Mouse (Mus musculus) hindbrain, postnatal 0 days (tissue): Measurements from ENCODE around the gene Col23a1. TPM values are rescaled to one million over a fixed set of nuclear protein-coding genes. Genes with fewer than 3 reads are reported as not detected.
A peak's percentile ranks its signal among the peaks of the same experiment; 100 is the strongest.

Experiments used
- ATAC-seq: fragments of 200-750 bp; cut with Nextera tagmentation; 2 replicates; pipeline ENCODE4 v1.8.0; 2017; ENCODE audit warnings: mild to moderate bottlenecking, moderate TSS enrichment, moderate library complexity
- DNase-seq: peaks from one replicate; pipeline ENCODE4 v3.0.0-alpha.2; 2015; ENCODE audit warnings: low spot score
- H3K27ac ChIP-seq: fragments of 300-500 bp; sonication (generic); 2 replicates; pipeline ENCODE4 v1.5.1; 2014; ENCODE audit warnings: mild to moderate bottlenecking
- H3K27me3 ChIP-seq: fragments of 300-500 bp; sonication (generic); 2 replicates; pipeline ENCODE4 v1.6.1; 2014; ENCODE audit warnings: low read length, mixed read lengths; ENCODE audit not compliant: insufficient read depth
- H3K36me3 ChIP-seq: fragments of 300-500 bp; sonication (generic); 2 replicates; pipeline ENCODE4 v1.6.1; 2014; ENCODE audit warnings: low read length, mixed read lengths; ENCODE audit not compliant: insufficient read depth
- H3K4me1 ChIP-seq: fragments of 300-500 bp; sonication (generic); 2 replicates; pipeline ENCODE4 v1.6.1; 2014; ENCODE audit warnings: antibody characterized with exemption, low read length, mixed read lengths; ENCODE audit not compliant: insufficient read depth
- H3K4me2 ChIP-seq: fragments of 300-500 bp; sonication (generic); 2 replicates; pipeline ENCODE4 v1.6.1; 2014; ENCODE audit warnings: low read depth, mild to moderate bottlenecking, low read length, moderate library complexity, mixed read lengths
- H3K4me3 ChIP-seq: fragments of 300-500 bp; sonication (generic); 2 replicates; pipeline ENCODE4 v1.5.1; 2014; ENCODE audit warnings: low read length
- H3K9ac ChIP-seq: fragments of 300-500 bp; sonication (generic); replicated peaks from 2 replicates; pipeline ENCODE4 v1.6.1; 2014; ENCODE audit warnings: mild to moderate bottlenecking, low read length, moderate library complexity, mixed read lengths
- H3K9me3 ChIP-seq: fragments of 300-500 bp; sonication (generic); 2 replicates; pipeline ENCODE4 v1.6.1; 2016; ENCODE audit warnings: low read length, mixed read lengths
- CTCF ChIP-seq: IDR thresholded peaks from 2 replicates; pipeline ENCODE4 v1.5.1; 2016; ENCODE audit warnings: antibody characterized with exemption, control low read depth, low read depth
- WGBS: fragments of 180-500 bp; shearing (Covaris S2); extraction: QIAGEN DNeasy Blood & Tissue Kit; methylation state at CpG from one replicate; pipeline ENCODE4 v1.1.7; 2014; 5-methylcytosine and 5-hydroxymethylcytosine counted together
- polyA plus RNA-seq: library from polyadenylated mRNA; unstranded; fragments of >200 nt; fragmentation: Nextera tagmentation; extraction: Ambion mirVana; gene quantifications from 2 replicates; pipeline ENCODE4 v1.2.1, GENCODE M21; 2015
- total RNA-seq: library from RNA; depleted of rRNA; stranded (reverse); fragments of >200 nt; gene quantifications from 2 replicates; pipeline ENCODE4 v1.2.3, GENCODE M21; 2014; rRNA removed

Gene Col23a1
- total RNA-seq (17.7 and 20.7 TPM in 2 replicates), polyA plus RNA-seq (8.2 and 9.5 TPM in 2 replicates)

- 4% methylated on average over 34 of the region's 38 CpGs for WGBS
- TF ChIP-seq CTCF, result peak; percentile 93
- H3K4me3 ChIP-seq, result peak within 1 kb of the TSS; percentile 61
- no peaks in the 10 kb centered on the region for H3K27me3 ChIP-seq
- H3K4me2 ChIP-seq, result peak within 1 kb of the TSS; percentile 93
- H3K9ac ChIP-seq, result peak within 1 kb of the TSS; percentile 50
- H3K27ac ChIP-seq, result 0 out of 2 replicates have a peak within 1 kb of the TSS, but pooled peaks have one; percentile 45
- ATAC-seq, result peak; percentile 89
- no peaks in the 10 kb centered on the region for H3K36me3 ChIP-seq
- H3K4me1 ChIP-seq, result peaks cover 4% of the 10 kb centered on the region; the same call in 1 of the 2 replicates
- DNase-seq, result peak; percentile 93
- H3K9me3 ChIP-seq, result no peaks in the 10 kb centered on the region
Measured at GRCm38 (mm10) chr11:51289564-51290041, at the start of gene Col23a1. Col23a1 (plus strand) TSS chr11:51289920.

DNA sequence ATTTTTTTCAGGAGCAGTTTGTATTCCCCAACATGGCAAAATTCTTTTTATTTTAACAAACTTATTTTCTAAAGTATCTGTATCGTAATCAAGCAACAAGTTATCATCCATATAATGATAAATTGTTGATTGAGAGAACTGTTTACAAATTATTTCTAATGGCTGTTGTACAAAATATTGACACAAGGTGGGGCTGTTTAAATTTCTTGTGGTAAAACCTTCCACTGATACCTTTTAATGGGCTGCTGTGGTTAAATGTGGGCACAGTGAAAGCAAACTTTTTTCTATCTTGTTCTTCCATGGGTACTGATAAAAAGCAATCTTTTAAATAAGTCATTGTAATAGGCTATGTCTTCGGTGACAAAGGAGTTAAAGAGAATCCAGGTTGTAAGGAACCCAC lies 46.8 kb upstream of the Col23a1 start:
- ATAC-seq, result no peak

DNA sequence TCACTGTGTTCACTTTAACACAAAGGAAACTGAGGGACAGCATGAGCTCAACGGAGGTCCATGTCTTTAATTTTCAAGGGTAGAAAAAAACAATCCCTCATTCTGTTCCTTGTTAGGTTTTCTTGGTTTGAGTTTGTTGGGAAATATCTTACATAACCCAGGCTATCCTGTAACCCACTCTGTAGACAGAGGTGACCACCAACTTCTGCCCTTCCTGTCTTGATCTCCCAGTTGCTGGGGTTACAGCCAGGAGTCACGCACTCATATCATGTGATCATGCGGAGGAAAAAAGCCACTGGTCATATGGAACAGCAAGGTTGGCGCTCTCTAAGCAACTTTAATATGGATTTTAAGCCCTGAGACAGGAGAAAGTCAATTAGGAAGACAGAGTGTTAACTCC lies 32.7 kb upstream of the Col23a1 start:
- Histone ChIP-seq H3K4me1 (no peaks in the 10 kb centered on the region), H3K27ac (no peak overlapping the region), H3K9ac (no peak overlapping the region), H3K27me3 (no peaks in the 10 kb centered on the region), H3K4me2 (no peak overlapping the region), H3K36me3 (no peaks in the 10 kb centered on the region), H3K4me3 (no peak overlapping the region), H3K9me3 (no peaks in the 10 kb centered on the region)
- WGBS, result 88% methylated on average over 4 of the region's 4 CpGs
- no peak for TF ChIP-seq CTCF
- ATAC-seq, result no peak
- DNase-seq, result no peak

More for the DNA sequence above, 46.8 kb upstream of the Col23a1 start:
- Histone ChIP-seq H3K9ac (no peak overlapping the region), H3K27me3 (no peaks in the 10 kb centered on the region), H3K9me3 (no peaks in the 10 kb centered on the region), H3K27ac (no peak overlapping the region), H3K36me3 (no peaks in the 10 kb centered on the region), H3K4me1 (no peaks in the 10 kb centered on the region), H3K4me3 (no peak overlapping the region), H3K4me2 (no peak overlapping the region)
- no peak for TF ChIP-seq CTCF
- no peak for DNase-seq
- 92% methylated on average over 2 of the region's 2 CpGs for WGBS

DNA sequence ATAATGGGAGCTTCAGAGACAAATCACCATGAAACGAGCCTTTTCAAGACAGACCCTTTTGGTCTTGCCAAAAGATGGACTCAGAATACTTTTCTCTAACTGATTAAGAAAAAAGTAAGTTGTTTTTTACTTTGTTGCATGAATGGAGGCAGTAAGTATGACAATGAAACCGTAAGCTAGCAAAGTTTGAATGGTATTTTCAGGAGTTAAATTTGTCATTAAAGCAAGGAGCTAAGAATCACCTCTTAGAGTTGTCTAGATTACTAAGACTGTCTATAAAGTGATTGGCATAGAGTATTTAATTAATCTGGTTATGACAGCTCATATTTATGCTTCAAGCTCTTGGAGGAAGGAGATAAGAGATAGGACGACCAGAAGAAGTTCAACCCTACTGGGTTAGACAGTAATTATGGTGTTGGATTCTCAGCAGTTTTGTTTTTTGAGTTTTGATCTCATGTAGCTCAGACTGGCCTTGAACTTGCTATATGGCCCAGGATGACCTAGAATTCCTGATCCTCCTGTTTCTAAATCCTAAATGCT lies 28.0 kb upstream of the Col23a1 start, which contains the start of gene Clk4:
Clk4 (plus strand) TSS at position 51 of the 540 bp plus-strand sequence.
- TF ChIP-seq CTCF, result no peak
- 73% methylated on average over 3 of the region's 3 CpGs for WGBS
- ATAC-seq (no peak), DNase-seq (no peak)
- Histone ChIP-seq H3K27me3 (no peaks in the 10 kb centered on the region), H3K4me3 (peak within 1 kb of the TSS; percentile 97), H3K4me1 (peaks cover 16% of the 10 kb centered on the region; the same call in 1 of the 2 replicates), H3K9ac (peak within 1 kb of the TSS; percentile 99), H3K9me3 (no peaks in the 10 kb centered on the region), H3K36me3 (no peaks in the 10 kb centered on the region), H3K27ac (peak within 1 kb of the TSS; percentile 99), H3K4me2 (peak within 1 kb of the TSS; percentile 62)

DNA sequence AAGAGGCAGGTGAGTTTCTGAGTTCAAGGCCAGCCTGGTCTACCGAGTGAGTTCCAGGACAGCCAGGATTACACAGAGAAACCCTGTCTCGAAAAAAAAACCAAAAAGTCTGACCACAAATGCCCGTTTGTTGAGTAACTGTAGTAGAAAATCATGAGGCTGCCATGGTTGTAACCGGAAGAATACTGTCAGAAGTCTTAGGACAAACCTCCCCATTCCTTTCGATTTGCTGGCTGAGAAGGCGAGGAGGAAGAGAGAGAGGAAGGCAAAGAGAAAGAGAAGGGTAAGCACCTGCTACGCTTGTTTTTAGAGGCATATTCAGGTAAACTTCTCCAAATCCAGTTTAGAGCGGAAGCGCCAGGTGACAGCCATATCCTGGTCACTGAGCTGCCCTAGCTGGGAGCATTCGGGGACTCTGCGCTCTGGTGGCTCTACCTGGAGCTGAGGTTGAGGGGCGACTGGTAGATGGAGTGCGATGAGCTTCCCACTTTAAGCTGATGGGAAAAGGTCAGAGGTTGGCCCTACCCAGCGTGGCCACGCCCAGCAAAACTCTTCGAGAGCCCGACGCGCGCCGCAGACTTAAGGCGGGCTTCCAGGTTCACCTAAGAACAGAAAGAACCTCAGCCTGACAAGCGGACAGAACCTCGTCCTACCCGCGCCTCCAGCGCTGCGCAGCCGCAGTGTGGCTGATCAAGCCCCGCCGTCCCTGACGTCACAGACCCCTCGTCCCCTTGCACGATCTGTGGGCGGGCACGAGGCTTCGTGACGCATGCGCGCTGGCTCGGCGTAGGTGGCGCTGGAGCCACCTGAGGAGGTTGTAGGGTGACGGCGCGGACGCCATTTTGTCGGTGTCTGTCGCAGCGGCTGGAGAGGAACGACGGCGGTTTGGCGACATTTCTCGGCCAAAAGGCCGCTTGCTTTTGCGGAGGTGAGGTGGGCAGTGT lies 27.1 kb upstream of the Col23a1 start, which contains the start of gene BC049762:
BC049762 (minus strand) TSS at position 705 of the 944 bp plus-strand sequence.
- Histone ChIP-seq H3K36me3 (no peaks in the 10 kb centered on the region), H3K9me3 (no peaks in the 10 kb centered on the region), H3K4me2 (peak within 1 kb of the TSS; percentile 62), H3K27ac (peak within 1 kb of the TSS; percentile 99), H3K4me3 (peak within 1 kb of the TSS; percentile 97), H3K27me3 (no peaks in the 10 kb centered on the region), H3K9ac (peak within 1 kb of the TSS; percentile 99), H3K4me1 (peaks cover 16% of the 10 kb centered on the region; the same call in 1 of the 2 replicates)
- DNase-seq, result peak; percentile 100
- peak; percentile 59 for TF ChIP-seq CTCF
- peak; percentile 99 for ATAC-seq
- 9% methylated on average over 57 of the region's 57 CpGs for WGBS

- H3K9me3 ChIP-seq, result no peaks in the 10 kb centered on the region
Measured at GRCm38 (mm10) chr11:51263286-51263831, 26.4 kb upstream of the Col23a1 start.

More at GRCm38 (mm10) chr11:51263286-51263831, 26.4 kb upstream of the Col23a1 start:
- Histone ChIP-seq H3K4me1 (peaks cover 16% of the 10 kb centered on the region; the same call in 1 of the 2 replicates), H3K4me3 (peak overlapping the region; percentile 97), H3K27ac (peak overlapping the region; percentile 99), H3K9ac (peak overlapping the region; percentile 99), H3K4me2 (peak overlapping the region; percentile 62), H3K36me3 (no peaks in the 10 kb centered on the region), H3K27me3 (no peaks in the 10 kb centered on the region)
- TF ChIP-seq CTCF, result no peak
- ATAC-seq (peak; percentile 70), DNase-seq (peak; percentile 72)
- WGBS, result under 1% methylated on average over 50 of the region's 50 CpGs
